In the genomic region with DNA sequence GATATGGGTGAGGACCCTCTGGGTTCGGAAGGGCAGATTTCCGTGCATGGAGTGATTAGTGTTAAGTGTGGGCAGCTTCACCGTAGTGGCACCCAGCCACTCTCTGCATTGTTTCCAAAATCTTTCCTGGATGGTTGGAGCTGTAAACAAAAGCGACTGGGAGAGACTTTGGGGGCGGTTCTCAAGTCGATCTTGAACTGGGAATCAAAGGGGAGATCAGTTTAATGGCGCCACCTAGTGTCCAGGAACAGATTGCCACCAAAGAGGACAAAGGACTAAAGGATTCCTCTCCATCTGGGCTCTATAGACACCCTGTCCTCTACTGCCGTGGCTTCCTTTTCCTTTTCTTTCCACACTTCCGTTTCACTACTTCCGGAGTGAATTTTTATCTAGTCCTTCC, we compare ENCODE assay signal across 8 mouse cellular contexts. TPM values are rescaled to one million over a fixed set of nuclear protein-coding genes. Genes with fewer than 3 reads are reported as not detected.
DNase-seq lines count a peak whose midpoint lies in the region; ATAC-seq lines count a peak whose summit lies in the region.

No protein-coding gene starts in this region.

- no peaks in the 10 kb centered on the region for H3K9me3 ChIP-seq in lung, embryonic 15.5 days

- H3K27ac ChIP-seq in lung, embryonic 15.5 days, result peak overlapping the region; percentile 10; the same call in 1 of the 2 replicates

- ATAC-seq in hematopoietic stem cell, adult 5-6 weeks (replicated peaks in 1 of 2; ENCODE audit: insufficient read depth in 1 of 2, low FRiP score in 2 of 2, low TSS enrichment in 1 of 2, low read depth in 1 of 2, poor library complexity in 2 of 2, severe bottlenecking in 2 of 2), result peak; percentile 58 to 59; a peak in 3 of 4 replicates
- peak; percentile 57; the same call in 1 of the 2 replicates for ATAC-seq in lung, embryonic 15.5 days (ENCODE audit: borderline replicate concordance, extremely low read depth, low FRiP score, low TSS enrichment)

- DNase-seq in MEL-GATA-1-ER (ENCODE audit: extremely low read depth, low read depth), result peak; percentile 79
- peak; percentile 80 to 82 for DNase-seq in cerebellum, adult 18-20 months
- peak; percentile 95 for DNase-seq in forelimb bud, embryonic 11.5 days (ENCODE audit: low read depth, low spot score)
- DNase-seq in layer of hippocampus, adult 8-10 months (ENCODE audit: low spot score in 2 of 2), result peak; percentile 66 to 90
- peak; percentile 71 for DNase-seq in ovary, postnatal 36 days (ENCODE audit: low spot score)
- DNase-seq in thymus, postnatal 25 days, result peak; percentile 78

- peak overlapping the region; percentile 44 for H3K4me2 ChIP-seq in lung, embryonic 15.5 days

- H3K36me3 ChIP-seq in lung, embryonic 15.5 days, result peaks cover 35% of the 10 kb centered on the region

- H3K9ac ChIP-seq in lung, embryonic 15.5 days, result no peak overlapping the region

- H3K4me3 ChIP-seq in lung, embryonic 15.5 days, result peak overlapping the region; percentile 8; the same call in 1 of the 2 replicates

- 0 out of 2 replicates have a peak, but pooled peaks cover 5% of the 10 kb centered on the region for H3K4me1 ChIP-seq in lung, embryonic 15.5 days

- WGBS in lung, embryonic 15.5 days, result 5% methylated on average over 10 of the region's 10 CpGs

- no peaks in the 10 kb centered on the region for H3K27me3 ChIP-seq in lung, embryonic 15.5 days

RNA-seq across cellular contexts. Expression of gene Psmd7, which starts 11.6 kb away (rescaled TPM):
- total RNA-seq in hematopoietic stem cell, adult 5-6 weeks (2017), result 86.9 and 130 TPM in 2 replicates
- total RNA-seq in layer of hippocampus, adult 8-10 months (2022), result 100 to 1,000 TPM; 104 to 118 (median 109) TPM
- polyA plus RNA-seq in lung, embryonic 15.5 days (2015; fragmentation: Nextera tagmentation; extraction: Ambion mirVana), result 252 and 256 TPM in 2 replicates

Comparison
In these comparisons a context has a peak if more than half of its experiments do, and no peak if none do; other contexts are left out.
1. Peak in every context shown above with its lines: DNase-seq, ATAC-seq, H3K4me3 ChIP-seq and H3K27ac ChIP-seq.